Mouse (Mus musculus): ENCODE data around the gene Fam198b. TPM values are rescaled to one million over a fixed set of nuclear protein-coding genes. Genes with fewer than 3 reads are reported as not detected.

The Fam198b gene
- total and polyA plus RNA-seq, 2 experiments from 2014 or later, result 1.1 to 1.3 TPM

- ATAC-seq (no peak), DNase-seq (no peak)
- 47% methylated on average over 3 of the region's 3 CpGs for WGBS
- H3K27ac ChIP-seq (ENCODE audit: low read depth, low read length), result no peak overlapping the region
- no peak for TF ChIP-seq CTCF (IDR thresholded peaks at IDR 0.05; ENCODE audit: low read depth)
- H3K36me3 ChIP-seq (ENCODE audit: insufficient read depth), result no peaks in the 10 kb centered on the region
- no peak overlapping the region for H3K4me2 ChIP-seq (ENCODE audit: low read depth)
- no peaks in the 10 kb centered on the region for H3K4me1 ChIP-seq (ENCODE audit: insufficient read depth)
- no peak overlapping the region for H3K4me3 ChIP-seq (ENCODE audit: low read depth, low read length)
- no peaks in the 10 kb centered on the region for H3K9me3 ChIP-seq (ENCODE audit: low read length)
- no peaks in the 10 kb centered on the region for H3K27me3 ChIP-seq (ENCODE audit: insufficient read depth, low read length)
- H3K9ac ChIP-seq, result no peak overlapping the region
Measured at GRCm38 (mm10) chr3:79976786-79977185, 92.5 kb downstream of the Fam198b start.

- DNase-seq (no peak), ATAC-seq (no peak)
- Histone ChIP-seq H3K9ac (no peak overlapping the region), H3K27ac (ENCODE audit: low read depth, low read length) (no peak overlapping the region), H3K4me2 (ENCODE audit: low read depth) (no peak overlapping the region), H3K4me3 (ENCODE audit: low read depth, low read length) (no peak overlapping the region), H3K4me1 (ENCODE audit: insufficient read depth) (no peaks in the 10 kb centered on the region), H3K9me3 (ENCODE audit: low read length) (no peaks in the 10 kb centered on the region), H3K27me3 (ENCODE audit: insufficient read depth, low read length) (no peaks in the 10 kb centered on the region), H3K36me3 (ENCODE audit: insufficient read depth) (no peaks in the 10 kb centered on the region)
- 83% methylated on average over 11 of the region's 11 CpGs for WGBS
- TF ChIP-seq CTCF (IDR thresholded peaks at IDR 0.05; ENCODE audit: low read depth), result no peak
Measured at GRCm38 (mm10) chr3:79977656-79978450, 93.5 kb downstream of the Fam198b start.

DNA sequence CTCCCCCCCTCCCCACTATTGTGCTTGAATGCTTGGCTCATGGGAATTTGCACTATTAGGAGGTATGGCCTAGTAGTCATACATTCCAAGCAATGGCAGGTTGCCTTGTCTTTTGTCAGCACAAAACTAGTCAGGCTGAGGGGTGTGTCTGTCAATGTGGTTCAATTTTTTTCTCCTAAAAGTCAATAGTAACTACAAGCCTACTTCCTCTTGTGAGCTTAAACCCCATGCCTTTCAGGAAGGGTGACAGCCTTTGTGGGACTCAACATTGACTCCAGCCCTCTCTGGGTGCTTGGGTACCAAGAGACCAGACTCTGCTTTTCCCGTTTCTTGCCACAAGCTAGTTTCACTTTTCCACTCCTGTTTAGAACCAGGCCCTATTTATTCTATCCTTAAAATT lies 96.4 kb downstream of the Fam198b start:
- no peak overlapping the region for H3K27ac ChIP-seq (ENCODE audit: low read depth, low read length)
- no peak for ATAC-seq
- H3K9ac ChIP-seq, result no peak overlapping the region
- no peaks in the 10 kb centered on the region for H3K4me1 ChIP-seq (ENCODE audit: insufficient read depth)
- no peak overlapping the region for H3K4me2 ChIP-seq (ENCODE audit: low read depth)
- no peaks in the 10 kb centered on the region for H3K27me3 ChIP-seq (ENCODE audit: insufficient read depth, low read length)
- no peak overlapping the region for H3K4me3 ChIP-seq (ENCODE audit: low read depth, low read length)
- H3K36me3 ChIP-seq (ENCODE audit: insufficient read depth), result no peaks in the 10 kb centered on the region
- no peak for DNase-seq
- WGBS, result 90% methylated on average over 1 of the region's 1 CpGs
- no peak for TF ChIP-seq CTCF (IDR thresholded peaks at IDR 0.05; ENCODE audit: low read depth)
- H3K9me3 ChIP-seq (ENCODE audit: low read length), result no peaks in the 10 kb centered on the region

- 60% methylated on average over 2 of the region's 2 CpGs for WGBS
- DNase-seq (no peak), ATAC-seq (no peak)
- Histone ChIP-seq H3K9ac (no peak overlapping the region), H3K4me3 (ENCODE audit: low read depth, low read length) (no peak overlapping the region), H3K36me3 (ENCODE audit: insufficient read depth) (no peaks in the 10 kb centered on the region), H3K9me3 (ENCODE audit: low read length) (no peaks in the 10 kb centered on the region), H3K27ac (ENCODE audit: low read depth, low read length) (no peak overlapping the region), H3K4me2 (ENCODE audit: low read depth) (no peak overlapping the region), H3K27me3 (ENCODE audit: insufficient read depth, low read length) (no peaks in the 10 kb centered on the region), H3K4me1 (ENCODE audit: insufficient read depth) (no peaks in the 10 kb centered on the region)
- no peak for TF ChIP-seq CTCF (IDR thresholded peaks at IDR 0.05; ENCODE audit: low read depth)
Measured at GRCm38 (mm10) chr3:79983961-79984419, 99.7 kb downstream of the Fam198b start.

DNA sequence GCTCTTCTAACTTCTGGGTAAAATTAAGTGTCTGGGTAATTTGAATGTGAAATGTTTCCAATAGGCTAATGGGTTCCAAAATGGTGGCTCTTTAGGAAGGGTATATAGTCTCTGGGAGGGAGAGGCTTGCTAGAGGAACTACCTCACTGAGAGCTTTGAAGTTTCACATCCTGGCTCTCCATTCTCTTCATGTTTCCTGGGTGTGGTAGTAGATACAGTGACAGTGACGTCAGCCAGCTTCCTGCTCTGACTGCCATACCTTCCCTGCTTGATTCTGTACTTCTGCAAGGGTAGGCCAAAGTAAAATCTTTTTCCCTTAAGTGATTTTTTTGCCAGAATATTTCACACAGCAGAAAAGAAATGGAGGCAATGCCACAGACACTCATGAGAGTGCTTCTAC lies 100.2 kb downstream of the Fam198b start:
- Histone ChIP-seq H3K4me1 (ENCODE audit: insufficient read depth) (no peaks in the 10 kb centered on the region), H3K9ac (no peak overlapping the region), H3K27ac (ENCODE audit: low read depth, low read length) (no peak overlapping the region), H3K4me3 (ENCODE audit: low read depth, low read length) (no peak overlapping the region), H3K27me3 (ENCODE audit: insufficient read depth, low read length) (no peaks in the 10 kb centered on the region), H3K4me2 (ENCODE audit: low read depth) (no peak overlapping the region), H3K36me3 (ENCODE audit: insufficient read depth) (no peaks in the 10 kb centered on the region), H3K9me3 (ENCODE audit: low read length) (no peaks in the 10 kb centered on the region)
- no peak for ATAC-seq
- 77% methylated on average over 1 of the region's 1 CpGs for WGBS
- TF ChIP-seq CTCF (IDR thresholded peaks at IDR 0.05; ENCODE audit: low read depth), result no peak
- no peak for DNase-seq

- Histone ChIP-seq H3K4me1 (ENCODE audit: insufficient read depth) (no peaks in the 10 kb centered on the region), H3K4me3 (ENCODE audit: low read depth, low read length) (no peak overlapping the region), H3K36me3 (ENCODE audit: insufficient read depth) (no peaks in the 10 kb centered on the region), H3K9me3 (ENCODE audit: low read length) (no peaks in the 10 kb centered on the region), H3K27ac (ENCODE audit: low read depth, low read length) (no peak overlapping the region), H3K27me3 (ENCODE audit: insufficient read depth, low read length) (no peaks in the 10 kb centered on the region), H3K4me2 (ENCODE audit: low read depth) (no peak overlapping the region), H3K9ac (no peak overlapping the region)
- WGBS, result 82% methylated on average over 8 of the region's 8 CpGs
- DNase-seq (no peak), ATAC-seq (no peak)
- TF ChIP-seq CTCF (IDR thresholded peaks at IDR 0.05; ENCODE audit: low read depth), result no peak
Measured at GRCm38 (mm10) chr3:79989250-79989649, 104.9 kb downstream of the Fam198b start.

GRCm38 (mm10) chr3:79989911-79990310 lies 105.6 kb downstream of the Fam198b start:
- Histone ChIP-seq H3K9ac (no peak overlapping the region), H3K27me3 (ENCODE audit: insufficient read depth, low read length) (no peaks in the 10 kb centered on the region), H3K9me3 (ENCODE audit: low read length) (no peaks in the 10 kb centered on the region), H3K36me3 (ENCODE audit: insufficient read depth) (no peaks in the 10 kb centered on the region), H3K27ac (ENCODE audit: low read depth, low read length) (no peak overlapping the region), H3K4me2 (ENCODE audit: low read depth) (no peak overlapping the region), H3K4me1 (ENCODE audit: insufficient read depth) (no peaks in the 10 kb centered on the region), H3K4me3 (ENCODE audit: low read depth, low read length) (no peak overlapping the region)
- ATAC-seq (no peak), DNase-seq (no peak)
- TF ChIP-seq CTCF (IDR thresholded peaks at IDR 0.05; ENCODE audit: low read depth), result no peak
- 59% methylated on average over 2 of the region's 2 CpGs for WGBS

Measured in forebrain, postnatal 0 days (tissue).